ENCODE assay signal across 10 mouse cellular contexts in the genomic region with DNA sequence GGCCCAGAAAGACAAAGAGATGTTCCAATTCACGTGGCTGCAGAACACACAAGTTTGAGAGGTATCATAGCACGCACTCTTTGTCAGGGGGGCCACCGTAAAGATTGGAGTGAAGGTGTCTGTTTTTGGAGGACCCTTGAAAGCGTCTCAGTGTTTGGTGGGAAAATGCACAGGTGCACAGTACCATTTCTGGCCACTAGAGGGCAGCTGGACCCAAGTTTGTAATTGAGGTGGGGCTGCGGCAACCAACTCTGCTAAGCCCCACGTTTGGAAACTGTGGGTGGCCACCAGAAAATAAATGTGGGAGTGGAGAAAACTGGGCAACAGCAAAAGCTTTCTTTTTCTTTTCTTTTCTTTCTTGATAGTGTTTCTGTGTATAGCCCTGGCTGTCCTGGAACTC. TPM values are rescaled to one million over a fixed set of nuclear protein-coding genes. Genes with fewer than 3 reads are reported as not detected.
DNase-seq lines count a peak whose midpoint lies in the region; ATAC-seq and TF ChIP-seq lines count a peak whose summit lies in the region.
"Had no signal": no experiment of that assay in that cellular context is flagged by ENCODE, and none has a peak within 500 bp of the region (broad histone marks: within the 10 kb centered on the region; RNA-seq: fewer than 3 reads in every experiment).

No protein-coding gene starts in this region.

- 17% methylated on average over 6 of the region's 6 CpGs for WGBS in heart, embryonic 11.5 days (ENCODE audit: insufficient replicate concordance)
- 15% methylated on average over 6 of the region's 6 CpGs for WGBS in neural tube, embryonic 11.5 days

- no peaks in the 10 kb centered on the region for H3K9me3 ChIP-seq in heart, embryonic 11.5 days (replicated peaks; ENCODE audit: control insufficient read depth, low read length)
- no peaks in the 10 kb centered on the region for H3K9me3 ChIP-seq in neural tube, embryonic 11.5 days (ENCODE audit: control insufficient read depth, low read length)
- H3K9me3 ChIP-seq: embryonic facial prominence, embryonic 12.5 days; limb, embryonic 15.5 days had no signal

- no peaks in the 10 kb centered on the region for H3K36me3 ChIP-seq in heart, embryonic 11.5 days (ENCODE audit: control insufficient read depth, insufficient read depth, low read length)
- no peaks in the 10 kb centered on the region for H3K36me3 ChIP-seq in neural tube, embryonic 11.5 days (ENCODE audit: control insufficient read depth, insufficient read depth, low read length)
- H3K36me3 ChIP-seq: embryonic facial prominence, embryonic 12.5 days; limb, embryonic 15.5 days had no signal

- no peak for ATAC-seq in heart, embryonic 11.5 days (replicated peaks; ENCODE audit: insufficient number of reproducible peaks, low FRiP score, low TSS enrichment)
- no peak for ATAC-seq in neural tube, embryonic 11.5 days (ENCODE audit: insufficient read depth, low FRiP score, low TSS enrichment)

- H3K27me3 ChIP-seq in heart, embryonic 11.5 days (ENCODE audit: control insufficient read depth, insufficient read depth, low read length) = no peaks in the 10 kb centered on the region
- no peaks in the 10 kb centered on the region for H3K27me3 ChIP-seq in neural tube, embryonic 11.5 days (ENCODE audit: control insufficient read depth, insufficient read depth, low read length)
- H3K27me3 ChIP-seq: embryonic facial prominence, embryonic 12.5 days had no signal

- intact Hi-C loops in heart, postnatal 10 days (cut with DNase I) = loop anchor here (1.0 to 5.0 kb wide), 2 partner anchors 71 to 151 kb away; partner anchors contain the start of genes Naga, Pheta2 and Smdt1
- intact Hi-C loops in gastrocnemius, adult 2 months (cut with DNase I) = loop anchor here (2.0 kb wide), 1 partner anchor 150 kb away; no protein-coding TSS in a partner anchor
- intact Hi-C loops in left cerebral cortex, postnatal 36 days (cut with DNase I) = loop anchor here (5.0 kb wide), 1 partner anchor 151 kb away; no protein-coding TSS in a partner anchor

- H3K4me3 ChIP-seq in heart, embryonic 11.5 days (ENCODE audit: low read depth, low read length) = no peak overlapping the region
- H3K4me3 ChIP-seq in gastrocnemius, adult 2 months = no peak overlapping the region
- no peak overlapping the region for H3K4me3 ChIP-seq in neural tube, embryonic 11.5 days (ENCODE audit: low read depth, low read length)
- H3K4me3 ChIP-seq: embryonic facial prominence, embryonic 12.5 days; limb, embryonic 15.5 days had no signal

- H3K4me1 ChIP-seq in heart, embryonic 11.5 days (ENCODE audit: control insufficient read depth, insufficient read depth, low read length) = peaks cover 11% of the 10 kb centered on the region; the same call in 1 of the 2 replicates
- H3K4me1 ChIP-seq in neural tube, embryonic 11.5 days (ENCODE audit: control insufficient read depth, insufficient read depth, low read length) = peaks cover 8% of the 10 kb centered on the region

- no peak overlapping the region for H3K27ac ChIP-seq in heart, embryonic 11.5 days (ENCODE audit: low read depth, low read length)
- H3K27ac ChIP-seq in gastrocnemius, adult 2 months = no peak overlapping the region
- no peak overlapping the region for H3K27ac ChIP-seq in neural tube, embryonic 11.5 days (ENCODE audit: low read depth, low read length)
- H3K27ac ChIP-seq: embryonic facial prominence, embryonic 12.5 days; limb, embryonic 15.5 days had no signal

- DNase-seq in heart, postnatal 10 days = peak; percentile 66 to 80
- peak; percentile 80 for DNase-seq in ES-CJ7 (ENCODE audit: low read depth, low spot score)
- peak; percentile 83 for DNase-seq in cerebellum, adult 9-10 months
- peak; percentile 66 for DNase-seq in gastrocnemius, adult 2 months
- peak; percentile 63 to 73 for DNase-seq in left cerebral cortex, postnatal 36 days (ENCODE audit: low spot score in 2 of 2)
- DNase-seq in neural tube, embryonic 11.5 days (ENCODE audit: low spot score) = peak; percentile 76
- peak; percentile 32 to 77 for DNase-seq in thymus, postnatal 10 days (ENCODE audit: low spot score in 2 of 2)

- peak; percentile 98 for TF ChIP-seq CTCF in gastrocnemius, adult 2 months (IDR thresholded peaks at IDR 0.05)

- no peak overlapping the region for H3K9ac ChIP-seq in heart, embryonic 11.5 days (ENCODE audit: low read depth, low read length)
- no peak overlapping the region for H3K9ac ChIP-seq in neural tube, embryonic 11.5 days (ENCODE audit: low read length)
- H3K9ac ChIP-seq: embryonic facial prominence, embryonic 12.5 days; limb, embryonic 15.5 days had no signal

- H3K4me2 ChIP-seq in heart, embryonic 11.5 days = no peak overlapping the region
- H3K4me2 ChIP-seq in neural tube, embryonic 11.5 days (ENCODE audit: low read depth) = no peak overlapping the region
- H3K4me2 ChIP-seq: embryonic facial prominence, embryonic 12.5 days; limb, embryonic 15.5 days had no signal

RNA-seq across cellular contexts. Expression of gene Sept3, which starts 8.3 kb away (rescaled TPM):
- total RNA-seq in heart, postnatal 10 days (2021) = 1 to 10 TPM in 1 of 2 experiments, under 1 TPM in 1; 0.57 to 1.4 TPM
- 5.0 and 6.2 TPM in 2 replicates for polyA plus RNA-seq in heart, embryonic 11.5 days (2014; fragmentation: Nextera tagmentation; extraction: Ambion mirVana)
- under 1 TPM; 0.41 to 0.45 TPM for total RNA-seq in gastrocnemius, adult 2 months (2021)
- total RNA-seq in left cerebral cortex, postnatal 36 days (2021) = 100 to 1,000 TPM; 503 to 533 TPM
- polyA plus RNA-seq in neural tube, embryonic 11.5 days (2014; fragmentation: Nextera tagmentation; extraction: Ambion mirVana) = 141 and 142 TPM in 2 replicates

RNA-seq across cellular contexts. Expression of gene 1500009C09Rik, which starts 14.2 kb away (rescaled TPM):
- total RNA-seq in heart, postnatal 10 days (2021) = not detected
- not detected in 2 replicates for polyA plus RNA-seq in heart, embryonic 11.5 days (2014; fragmentation: Nextera tagmentation; extraction: Ambion mirVana)
- not detected for total RNA-seq in gastrocnemius, adult 2 months (2021)
- 100 to 1,000 TPM in 1 of 2 experiments, 10 to 100 TPM in 1; 97.8 to 105 TPM for total RNA-seq in left cerebral cortex, postnatal 36 days (2021)
- polyA plus RNA-seq in neural tube, embryonic 11.5 days (2014; fragmentation: Nextera tagmentation; extraction: Ambion mirVana) = 0.68 and 0.76 TPM in 2 replicates
- polyA plus RNA-seq: embryonic facial prominence, embryonic 12.5 days; limb, embryonic 15.5 days had no signal

RNA-seq across cellular contexts. Expression of gene Cenpm, which starts 21.8 kb away (rescaled TPM):
- total RNA-seq in heart, postnatal 10 days (2021) = 1 to 10 TPM; 6.6 to 7.8 TPM
- 59.7 and 67.3 TPM in 2 replicates for polyA plus RNA-seq in heart, embryonic 11.5 days (2014; fragmentation: Nextera tagmentation; extraction: Ambion mirVana)
- total RNA-seq in gastrocnemius, adult 2 months (2021) = not detected
- total RNA-seq in left cerebral cortex, postnatal 36 days (2021) = 1 to 10 TPM; 3.1 to 4.1 TPM
- polyA plus RNA-seq in neural tube, embryonic 11.5 days (2014; fragmentation: Nextera tagmentation; extraction: Ambion mirVana) = 64.4 and 68.7 TPM in 2 replicates

RNA-seq across cellular contexts. Expression of gene Wbp2nl, which starts 32.4 kb away (rescaled TPM):
- not detected for total RNA-seq in heart, postnatal 10 days (2021)
- 0.40 and 0.56 TPM in 2 replicates for polyA plus RNA-seq in heart, embryonic 11.5 days (2014; fragmentation: Nextera tagmentation; extraction: Ambion mirVana)
- total RNA-seq in gastrocnemius, adult 2 months (2021) = not detected
- total RNA-seq in left cerebral cortex, postnatal 36 days (2021) = not detected
- polyA plus RNA-seq in neural tube, embryonic 11.5 days (2014; fragmentation: Nextera tagmentation; extraction: Ambion mirVana) = 0.16 and 0.27 TPM in 2 replicates

RNA-seq across cellular contexts. Expression of gene Tnfrsf13c, which starts 42.2 kb away (rescaled TPM):
- under 1 TPM; 0.27 to 0.69 TPM for total RNA-seq in heart, postnatal 10 days (2021)
- polyA plus RNA-seq in heart, embryonic 11.5 days (2014; fragmentation: Nextera tagmentation; extraction: Ambion mirVana) = 0.29 TPM in 1 of 2 replicates, not detected in the other
- total RNA-seq in gastrocnemius, adult 2 months (2021) = not detected
- 1 to 10 TPM in 1 of 2 experiments, under 1 TPM in 1; 0.22 to 1.1 TPM for total RNA-seq in left cerebral cortex, postnatal 36 days (2021)
- 0.23 and 0.57 TPM in 2 replicates for polyA plus RNA-seq in neural tube, embryonic 11.5 days (2014; fragmentation: Nextera tagmentation; extraction: Ambion mirVana)

Comparison
In these comparisons a context has a peak if more than half of its experiments do, and no peak if none do; other contexts are left out.
1. RNA of gene Sept3, which starts 8.3 kb away (total RNA-seq): 503 to 533 TPM in left cerebral cortex, postnatal 36 days; 0.57 to 1.4 TPM in heart, postnatal 10 days and 0.41 to 0.45 TPM in gastrocnemius, adult 2 months; every median in the first group is over 100 times any median in the second.
2. RNA of gene 1500009C09Rik, which starts 14.2 kb away (total RNA-seq): 97.8 to 105 TPM in left cerebral cortex, postnatal 36 days; not detected in heart, postnatal 10 days and not detected in gastrocnemius, adult 2 months; every median in the first group is over 10 times any median in the second.
3. Peak in every context shown above with its lines, with median percentiles within 50 percentile points of each other: DNase-seq.